Mouse (Mus musculus) left cerebral cortex, postnatal 25 days (tissue): ENCODE data around the gene Bmp6. TPM values are rescaled to one million over a fixed set of nuclear protein-coding genes. Genes with fewer than 3 reads are reported as not detected.

ENCODE experiments used
- DNase-seq, 2 experiments: peaks; one replicate each; pipeline ENCODE4 v3.0.0; 2022; ENCODE audit warnings: low spot score in 2 of 2, mixed read lengths in 1 of 2
- intact Hi-C: fragments of 180-260 bp; cut with DNase I; formaldehyde crosslinking; loops from one replicate; pipeline ENCODE4 v1.15.1; 2025
- total RNA-seq, 2 experiments: library from RNA; stranded (reverse); gene quantifications; 2 replicates each; pipeline ENCODE4 v1.2.3; 2021

Gene Bmp6
- total RNA-seq, 2 experiments from 2014 or later = 8.3 to 12.4 TPM

DNA sequence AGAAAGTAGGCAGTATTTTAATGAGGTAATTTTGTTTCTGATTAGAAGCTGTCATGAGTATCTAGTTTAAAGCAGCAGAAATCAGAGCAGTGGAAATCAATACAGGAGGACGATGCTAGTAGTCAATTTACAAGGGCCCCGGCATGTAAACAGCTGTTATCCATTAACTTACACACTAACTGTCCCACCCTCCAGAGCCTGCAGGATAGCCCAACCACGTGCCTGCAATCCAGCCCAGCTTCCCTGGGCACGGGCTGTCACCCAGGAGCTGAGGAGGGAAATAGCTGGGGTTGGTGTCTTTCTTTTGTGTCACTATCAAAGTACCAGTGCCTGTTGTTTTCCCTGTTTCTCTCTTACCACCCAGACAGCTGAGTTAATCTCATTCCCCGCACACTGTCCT, 7.1 kb downstream of the Bmp6 start:
- DNase-seq = no peak
- intact Hi-C loops = loop anchor here (5.0 kb wide), 1 partner anchor 55 kb away; no protein-coding TSS in a partner anchor

DNA sequence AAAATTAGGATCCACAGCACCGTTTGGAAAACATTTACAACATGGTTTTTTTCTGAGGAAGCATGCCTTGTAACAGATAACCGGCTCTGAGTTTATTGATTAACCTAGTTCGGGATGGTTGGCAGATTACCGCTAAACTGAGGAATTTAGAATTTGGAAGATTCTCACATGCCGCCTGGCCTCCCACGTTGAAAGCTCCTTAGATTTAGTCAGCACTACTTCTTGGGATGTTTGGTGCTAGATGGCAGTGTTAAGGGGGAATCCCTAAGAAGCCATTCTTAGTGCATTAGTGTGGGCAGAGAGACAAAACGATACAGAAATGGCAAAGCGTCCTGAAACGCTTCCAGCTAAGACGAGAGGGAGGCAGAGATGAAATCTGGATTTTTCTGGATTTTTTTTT, 8.1 kb downstream of the Bmp6 start:
- DNase-seq = peak in 1 of 2 experiments; percentile 72
- intact Hi-C loops = loop anchor here (5.0 kb wide), 1 partner anchor 54 kb away; no protein-coding TSS in a partner anchor

DNA sequence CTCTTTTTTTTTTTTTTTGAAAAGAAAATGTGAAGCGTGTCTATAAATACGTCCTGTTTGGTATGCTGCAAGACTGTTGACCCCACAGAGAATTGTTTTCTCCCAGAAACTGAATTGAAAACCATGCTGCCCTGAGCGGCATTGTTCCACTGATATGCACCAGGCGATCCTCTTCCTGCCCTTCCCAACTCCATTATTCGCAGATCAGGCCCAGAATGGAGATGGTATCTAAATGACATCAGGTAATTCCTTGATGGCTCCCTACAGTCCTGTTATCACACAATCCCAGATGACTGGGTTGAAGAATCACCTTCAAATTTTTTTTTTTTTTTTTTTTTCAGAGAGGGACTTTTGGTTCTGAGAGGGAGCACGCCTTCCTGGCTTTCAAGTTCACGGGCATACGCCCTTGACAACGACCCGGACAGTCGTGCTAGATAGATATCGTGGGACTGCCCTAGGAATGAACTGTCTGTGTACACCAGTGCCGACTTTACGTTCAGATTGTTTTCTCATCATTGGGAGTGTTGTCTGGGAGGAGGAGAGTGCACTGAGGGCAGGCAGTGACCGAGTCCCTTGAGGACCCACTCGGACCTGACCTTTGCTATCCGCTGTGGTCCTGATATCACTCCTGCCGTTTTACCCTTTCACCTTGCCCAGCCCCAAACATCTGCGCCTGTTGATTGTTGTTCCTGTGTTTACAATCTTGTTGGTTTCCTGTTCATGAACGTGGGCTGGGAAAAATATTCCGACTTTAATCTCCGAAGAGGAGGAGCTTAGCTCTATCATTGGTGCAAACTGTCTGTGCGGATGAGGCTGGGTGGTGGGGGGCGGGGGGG, 8.7 kb downstream of the Bmp6 start:
- intact Hi-C loops = loop anchor here (5.0 kb wide), 1 partner anchor 54 kb away; no protein-coding TSS in a partner anchor
- DNase-seq = no peak

- intact Hi-C loops = loop anchor here (5.0 kb wide), 1 partner anchor 53 kb away; no protein-coding TSS in a partner anchor
- no peak for DNase-seq
Observed at GRCm38 (mm10) chr13:38354284-38354683, 9.4 kb downstream of the Bmp6 start.

DNA sequence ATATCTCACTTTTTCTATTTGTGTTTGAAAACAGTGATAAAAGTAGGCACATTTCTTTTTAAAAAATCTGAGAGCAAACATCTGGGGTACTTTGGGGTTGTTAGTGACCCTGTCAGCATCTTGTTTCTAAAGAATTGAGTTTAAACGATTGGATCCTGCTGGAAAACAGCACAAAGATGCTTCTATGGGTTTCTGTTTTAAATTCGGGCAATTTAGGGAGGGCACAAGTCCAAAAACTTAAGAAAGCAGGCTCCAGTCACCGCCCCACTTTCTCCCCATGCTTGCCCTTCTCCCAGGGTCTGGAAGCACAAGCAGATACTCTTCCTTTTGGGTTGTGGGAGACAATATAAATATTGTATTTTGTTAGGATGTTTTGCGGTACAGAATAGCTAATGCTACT, 14.1 kb downstream of the Bmp6 start:
- intact Hi-C loops = no loop called here
- DNase-seq = no peak

DNA sequence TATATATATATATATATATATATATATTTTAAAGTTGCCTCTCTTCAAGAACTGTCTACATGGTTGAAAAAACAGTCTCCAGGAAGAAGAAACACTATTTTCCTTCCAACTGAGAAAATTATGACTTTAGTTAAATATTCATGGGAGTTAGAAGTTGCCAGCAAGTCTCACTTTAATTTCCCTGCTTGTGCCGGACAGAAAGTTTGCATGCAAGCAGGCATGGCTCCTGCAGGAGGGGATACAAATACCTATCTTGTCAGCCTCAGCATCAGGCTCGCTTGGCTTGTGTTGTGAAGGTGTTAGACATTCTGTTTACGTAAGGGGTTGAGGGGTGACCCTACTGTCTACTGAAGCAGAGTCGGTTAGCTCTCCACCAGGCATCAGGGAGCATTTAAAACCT, 17.8 kb downstream of the Bmp6 start:
- no peak for DNase-seq
- intact Hi-C loops = no loop called here

DNA sequence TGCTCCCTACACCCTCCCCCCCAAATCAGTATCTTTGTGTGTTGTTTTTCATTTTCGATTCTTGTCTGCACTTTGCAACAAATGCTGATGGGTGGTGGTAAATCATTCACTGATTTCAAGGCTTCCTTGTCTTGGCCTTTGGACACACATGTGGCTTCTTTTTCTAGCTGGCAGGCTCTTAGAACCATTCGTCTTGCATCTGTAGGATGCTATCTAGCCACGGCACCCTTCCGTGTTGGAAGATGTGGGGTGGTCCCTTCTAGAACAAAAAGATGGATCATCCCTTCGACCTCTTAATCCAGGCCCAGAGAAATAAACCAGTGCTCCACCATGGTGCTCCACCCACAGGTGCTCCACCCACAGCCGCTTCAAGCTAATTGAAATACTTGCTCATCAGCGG, 19.0 kb downstream of the Bmp6 start:
- intact Hi-C loops = no loop called here
- DNase-seq = no peak

DNA sequence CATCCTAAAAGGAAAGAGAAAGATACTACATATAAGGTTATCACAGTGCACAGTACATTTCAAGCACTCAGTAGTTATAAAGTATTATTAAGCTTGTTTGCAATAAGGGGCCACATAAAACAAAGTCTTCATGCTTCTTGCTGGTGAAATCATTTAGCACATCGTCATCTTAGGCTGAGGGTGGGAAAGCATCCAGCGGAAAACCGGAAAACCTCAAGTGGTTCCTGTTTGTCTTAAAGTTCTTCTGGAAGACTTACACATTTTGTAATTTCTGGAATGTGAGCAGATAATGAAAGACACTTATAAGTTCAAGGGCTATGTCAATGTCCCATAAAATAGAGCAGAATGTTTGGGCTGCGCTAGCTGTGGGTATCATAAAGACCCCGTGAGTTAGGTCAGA, 24.7 kb downstream of the Bmp6 start:
- DNase-seq = no peak
- intact Hi-C loops = no loop called here

DNA sequence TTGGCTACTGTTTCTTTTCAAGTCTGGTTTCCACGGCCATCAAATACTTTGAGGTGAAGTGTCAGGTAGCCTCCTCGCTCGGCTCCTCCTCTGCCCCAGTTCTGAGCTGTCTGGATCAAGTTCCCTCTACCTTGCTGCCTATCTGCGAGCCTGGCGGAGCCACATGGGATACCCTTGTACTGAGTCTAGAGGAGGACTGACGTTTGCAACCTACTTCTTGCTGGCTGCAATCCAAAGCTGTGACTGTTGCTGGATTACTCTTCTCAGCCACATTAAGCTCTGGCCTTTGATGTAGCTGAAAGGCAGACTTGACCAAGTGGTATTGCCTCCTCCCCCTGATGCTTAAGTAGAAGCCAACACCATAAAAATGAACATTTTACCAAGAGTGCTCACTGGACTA, 31.2 kb downstream of the Bmp6 start:
- peak in 1 of 2 experiments; percentile 26 for DNase-seq
- intact Hi-C loops = no loop called here

GRCm38 (mm10) chr13:38377355-38377754, 32.4 kb downstream of the Bmp6 start:
- DNase-seq = no peak
- intact Hi-C loops = no loop called here

GRCm38 (mm10) chr13:38379806-38380205, 34.9 kb downstream of the Bmp6 start:
- DNase-seq = peak; percentile 3 to 59
- intact Hi-C loops = no loop called here

DNA sequence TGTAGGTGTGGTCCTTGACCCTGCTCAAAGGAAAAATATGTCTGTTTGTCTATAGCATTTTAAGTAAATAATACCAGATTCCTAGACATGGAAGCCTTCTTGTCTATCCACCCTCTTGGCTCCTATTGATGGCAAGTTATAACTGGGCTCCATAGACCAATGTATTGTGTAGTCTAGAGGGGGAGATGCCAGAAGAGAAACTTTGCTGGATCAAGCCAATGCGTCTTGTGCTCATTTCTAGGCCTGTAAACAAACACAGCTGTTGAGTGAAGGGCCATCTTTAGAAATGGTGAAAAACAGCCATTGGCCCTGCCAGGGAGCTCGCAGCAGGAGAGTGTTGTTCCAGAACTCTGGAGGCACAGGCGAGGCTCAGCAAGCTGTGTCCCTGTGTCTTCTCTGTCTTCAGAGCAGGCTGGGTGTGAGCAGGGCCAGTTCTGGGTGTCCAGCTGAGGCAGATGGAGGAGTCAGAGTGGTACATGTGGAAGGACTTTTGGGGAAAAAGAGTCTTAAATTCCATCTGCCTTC, 41.2 kb downstream of the Bmp6 start:
- intact Hi-C loops = no loop called here
- DNase-seq = no peak

DNA sequence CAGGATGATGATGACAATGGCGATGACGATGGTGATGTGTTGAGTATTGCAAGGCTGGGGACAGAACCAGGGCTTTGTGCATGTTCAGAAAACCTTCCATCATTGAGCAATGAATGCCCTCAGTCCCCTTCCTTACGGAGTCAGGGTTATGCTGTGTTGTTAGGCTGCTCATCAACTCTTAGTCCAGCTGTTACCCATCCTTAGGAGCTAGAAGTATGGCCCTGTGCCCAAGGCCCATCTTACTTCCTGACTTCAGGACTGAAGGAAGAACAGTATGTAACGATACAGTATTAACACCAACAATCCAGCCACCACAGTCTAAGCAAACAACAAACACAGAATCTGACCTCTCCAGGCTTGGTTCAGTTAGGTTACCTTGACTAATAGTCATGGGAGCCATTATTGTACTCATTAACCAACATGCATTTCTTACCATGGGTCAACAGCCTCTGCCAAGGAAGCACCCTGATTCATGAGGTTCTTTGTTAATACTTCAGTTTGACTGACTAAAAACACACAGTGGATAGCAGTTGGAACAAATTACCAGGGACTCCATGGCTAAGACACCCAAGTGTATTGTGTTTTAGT, 42.6 kb downstream of the Bmp6 start:
- intact Hi-C loops = no loop called here
- DNase-seq = no peak

GRCm38 (mm10) chr13:38393444-38393843, 48.5 kb downstream of the Bmp6 start:
- no peak for DNase-seq
- intact Hi-C loops = no loop called here

DNA sequence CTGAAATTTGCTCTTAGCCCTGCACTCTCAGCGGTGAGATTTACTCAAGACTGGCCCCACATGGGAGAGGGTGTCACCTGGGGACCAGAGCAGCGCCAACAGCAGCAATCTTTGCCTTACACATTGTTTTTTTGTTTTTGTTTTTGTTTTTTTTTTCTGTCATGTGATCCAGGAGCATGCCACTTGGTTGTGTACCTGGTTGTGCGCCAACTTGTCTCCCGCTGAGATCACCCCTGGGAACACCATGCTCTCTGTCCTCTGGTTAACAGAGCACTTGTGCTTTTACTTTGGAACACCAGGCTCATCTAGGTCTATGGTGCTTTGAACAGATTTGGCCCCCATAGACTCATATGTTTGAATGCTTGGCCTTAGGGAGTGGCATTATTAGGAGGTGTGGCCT, 50.1 kb downstream of the Bmp6 start:
- DNase-seq = no peak
- intact Hi-C loops = no loop called here

DNA sequence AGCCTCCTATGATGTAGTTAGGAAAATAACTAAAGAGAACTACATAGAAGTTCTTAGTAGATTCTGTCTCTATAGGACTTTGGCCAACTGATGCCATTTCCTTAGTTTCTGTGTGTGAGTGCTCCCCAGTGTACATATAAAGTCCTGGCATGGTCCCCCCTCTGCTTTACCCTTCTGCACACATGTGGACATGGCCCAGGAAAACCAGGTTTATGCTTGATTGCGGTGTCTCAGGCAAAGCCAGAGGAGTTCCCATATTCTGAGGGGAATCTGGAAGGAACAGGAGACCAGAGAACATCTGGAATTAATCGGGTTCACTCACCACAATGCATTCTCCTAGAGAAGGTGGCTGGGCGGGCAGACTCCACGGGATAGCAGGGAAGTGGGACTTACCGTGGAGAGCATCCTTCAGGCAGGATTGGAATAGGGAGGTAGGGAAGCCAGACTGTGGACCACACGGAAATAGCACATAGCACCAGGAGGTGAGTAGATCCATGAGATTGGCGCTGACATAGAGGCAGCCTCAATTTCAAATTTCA, 52.2 kb downstream of the Bmp6 start:
- no peak for DNase-seq
- intact Hi-C loops = no loop called here

- intact Hi-C loops = no loop called here
- no peak for DNase-seq
Observed at GRCm38 (mm10) chr13:38398658-38399057, 53.8 kb downstream of the Bmp6 start.

GRCm38 (mm10) chr13:38400662-38401061, 55.8 kb downstream of the Bmp6 start:
- DNase-seq = no peak
- intact Hi-C loops = no loop called here

- intact Hi-C loops = loop anchor here (5.0 kb wide), 1 partner anchor 55 kb away; no protein-coding TSS in a partner anchor
- DNase-seq = peak; percentile 3 to 13
Observed at GRCm38 (mm10) chr13:38407611-38408315, 62.9 kb downstream of the Bmp6 start.

DNA sequence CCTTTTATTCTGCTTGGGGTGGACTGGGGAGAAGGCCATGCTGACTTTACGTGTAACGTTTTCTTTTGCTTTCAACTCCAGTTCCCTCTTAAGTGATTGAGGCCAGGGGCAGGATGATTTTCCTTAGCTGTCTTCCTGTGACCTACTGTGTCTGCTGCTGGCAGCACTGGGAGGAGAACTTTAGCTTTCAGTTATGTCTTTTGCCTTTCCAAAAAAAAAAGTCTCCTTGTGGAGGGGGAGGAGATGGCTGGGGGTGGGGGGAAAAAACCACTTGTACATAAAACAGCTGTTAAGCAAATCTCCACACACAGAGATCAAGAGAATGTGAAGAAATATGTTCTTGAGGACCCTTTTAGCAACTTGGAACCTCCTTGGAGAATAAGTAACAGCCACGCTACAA, 63.7 kb downstream of the Bmp6 start:
- DNase-seq = no peak
- intact Hi-C loops = loop anchor here (5.0 kb wide), 1 partner anchor 56 kb away; no protein-coding TSS in a partner anchor
